Mouse (Mus musculus) megakaryocyte, embryonic 14.5 days (primary cell): ENCODE measurements around the gene Stox2.

ENCODE experiments used
- FLI1 ChIP-seq: IDR thresholded peaks from 2 replicates; pipeline ENCODE4 v1.6.1; 2012; ENCODE audit warnings: low read length, inconsistent platforms, mixed read lengths
- GATA1 ChIP-seq: IDR thresholded peaks from 3 replicates; pipeline ENCODE4 v1.6.1; 2012; ENCODE audit warnings: mixed read lengths, low read length, inconsistent platforms, borderline replicate concordance

- no peak for TF ChIP-seq GATA1
- TF ChIP-seq FLI1, result no peak
Observed at GRCm38 (mm10) chr8:47349082-47349481, 97.1 kb downstream of the Stox2 start.
